Mouse (Mus musculus) left cerebral cortex, adult 8-10 months (tissue): Measurements from ENCODE around the gene Samd4. TPM values are rescaled to one million over a fixed set of nuclear protein-coding genes. Genes with fewer than 3 reads are reported as not detected.
"Not testable (repeated sequence)": the region's sequence is repeated elsewhere in the genome, so short reads cannot be mapped to it uniquely, and the experiment has no call there.

Source experiments
- DNase-seq, 2 experiments: peaks; one replicate each; pipeline ENCODE4 v3.0.0; 2022; ENCODE audit warnings: low spot score in 2 of 2
- microRNA-seq, 2 experiments: library from miRNA; unstranded; fragments of <30 nt; microRNA quantifications; one replicate each; pipeline ENCODE4 v1.2.0; 2022
- total RNA-seq, 4 experiments: library from RNA; stranded (reverse); gene quantifications; 2 replicates each; pipeline ENCODE4 v1.2.4; 2022

The Samd4 gene
- total RNA-seq, 4 experiments from 2014 or later = 24.1 to 31.0 (median 26.4) TPM

- no peak for DNase-seq
These were observed 221.9 kb downstream of the Samd4 start for GRCm38 (mm10) chr14:47104246-47105173.

GRCm38 (mm10) chr14:47105174-47105557 lies 222.5 kb downstream of the Samd4 start:
- no peak for DNase-seq

DNA sequence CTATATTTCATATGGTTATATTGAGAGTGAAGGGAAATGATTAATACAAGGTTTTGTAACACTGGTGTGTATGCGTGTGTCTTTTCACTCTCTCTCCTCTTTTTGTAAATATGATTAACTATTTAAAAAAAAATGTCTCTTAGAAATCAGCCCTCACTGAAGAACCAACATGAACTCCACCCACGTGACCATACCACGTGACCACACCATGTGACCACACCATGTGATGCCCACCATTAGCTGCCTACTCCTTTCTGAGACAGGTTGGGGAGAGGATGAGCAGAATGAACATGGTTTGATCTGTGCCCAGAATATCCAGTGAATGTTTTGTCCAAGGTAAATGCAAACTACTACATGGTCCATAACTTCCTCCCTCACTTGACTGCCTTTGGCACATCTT lies 223.1 kb downstream of the Samd4 start:
- DNase-seq = no peak

GRCm38 (mm10) chr14:47107461-47107860 lies 224.8 kb downstream of the Samd4 start:
- no peak for DNase-seq

DNA sequence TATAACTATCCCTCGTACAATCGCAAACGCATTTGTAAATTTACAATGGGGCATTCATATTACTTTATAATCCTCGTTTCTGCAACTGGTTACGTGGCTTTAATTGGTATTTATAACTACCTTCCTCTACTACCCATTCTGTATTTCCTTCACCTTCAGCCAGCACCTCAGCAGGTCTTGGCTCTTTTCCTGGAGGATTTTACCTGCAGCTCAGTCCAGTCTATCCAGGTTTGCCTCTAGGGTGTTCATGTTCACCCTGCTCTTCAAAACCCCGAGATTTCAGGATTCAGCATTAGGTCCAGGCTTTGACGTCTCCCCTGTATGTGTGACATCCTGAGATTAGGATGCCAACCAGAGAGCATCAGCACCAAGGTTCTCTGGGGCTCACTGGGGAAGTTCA lies 227.7 kb downstream of the Samd4 start:
- DNase-seq = not testable (repeated sequence)

GRCm38 (mm10) chr14:47111341-47111740 lies 228.7 kb downstream of the Samd4 start:
- DNase-seq = no peak

- DNase-seq = no peak
These were observed 232.5 kb downstream of the Samd4 start for GRCm38 (mm10) chr14:47115154-47115553.

GRCm38 (mm10) chr14:47116062-47116762 lies 233.6 kb downstream of the Samd4 start:
- no peak for DNase-seq

DNA sequence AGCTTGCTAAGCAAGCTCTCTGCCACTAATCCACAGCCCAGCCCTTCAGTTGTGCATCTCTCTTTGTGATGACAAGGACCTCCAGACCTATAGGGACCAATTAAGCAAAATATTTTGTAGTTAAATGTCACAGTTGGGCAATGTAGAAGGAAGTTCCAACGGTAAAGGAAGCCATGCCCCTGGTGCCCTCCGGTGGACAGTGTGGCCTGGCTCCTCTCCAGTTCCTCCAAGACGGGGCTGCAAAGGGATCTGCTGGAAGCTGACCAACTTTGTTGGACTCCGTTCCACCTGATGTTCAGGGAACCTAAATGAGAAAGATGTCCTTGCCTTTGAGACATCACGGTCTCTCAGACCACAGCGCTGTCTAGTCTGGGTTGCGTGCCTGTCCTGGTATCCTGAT lies 234.9 kb downstream of the Samd4 start:
- DNase-seq = no peak

GRCm38 (mm10) chr14:47127987-47128386 lies 245.3 kb downstream of the Samd4 start:
- no peak for DNase-seq

DNA sequence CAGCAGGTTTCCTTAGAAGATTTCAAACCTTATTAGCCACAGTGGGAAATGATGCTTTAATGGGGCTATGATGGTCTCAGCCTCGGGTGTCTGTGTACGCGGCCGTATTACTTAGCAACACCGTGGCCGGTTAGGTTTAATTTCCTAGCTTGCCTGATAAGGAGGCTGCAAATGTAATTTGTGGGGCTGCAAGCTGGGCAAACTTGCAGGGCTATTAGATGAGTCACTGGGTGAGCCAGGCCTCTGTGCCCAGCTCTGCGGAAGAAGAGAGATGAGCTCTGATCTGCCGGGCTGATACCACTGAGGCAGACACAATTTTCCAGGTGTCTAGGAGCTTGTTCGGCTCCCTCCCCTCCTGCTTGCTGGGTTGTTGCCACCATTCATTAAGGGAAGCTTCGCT lies 251.3 kb downstream of the Samd4 start:
- no peak for DNase-seq

- DNase-seq = no peak
These were observed 254.0 kb downstream of the Samd4 start for GRCm38 (mm10) chr14:47136637-47137036.

- DNase-seq = no peak
These were observed 256.2 kb downstream of the Samd4 start for GRCm38 (mm10) chr14:47138853-47139252.

- no peak for DNase-seq
These were observed 261.7 kb downstream of the Samd4 start for GRCm38 (mm10) chr14:47144326-47144725.

GRCm38 (mm10) chr14:47151306-47151705 lies 268.7 kb downstream of the Samd4 start:
- no peak for DNase-seq

GRCm38 (mm10) chr14:47154303-47154702 lies 271.6 kb downstream of the Samd4 start:
- DNase-seq = no peak

Small RNAs within 50 kb of the gene (microRNA-seq; reads per million reads assigned to microRNA genes)
- gene Mir378c = 1.3 to 1.8 reads per million in 2 experiments

Other genes starting within 250 kb of the Samd4 start
- gene Cdkn3, start 122.3 kb upstream of the Samd4 start, total RNA-seq = 1 to 10 TPM in 2 of 4 experiments, under 1 TPM in 2; 0.74 to 3.1 (median 1.2) TPM
- 10 to 100 TPM; 78.6 to 90.2 (median 83.1) TPM for gene Cnih1, start 94.4 kb upstream of the Samd4 start, total RNA-seq
- 100 to 1,000 TPM; 125 to 141 (median 132) TPM for gene Gmfb, start 60.6 kb upstream of the Samd4 start, total RNA-seq
- 10 to 100 TPM; 31.6 to 38.2 (median 31.9) TPM for gene Cgrrf1, start 50.7 kb upstream of the Samd4 start, total RNA-seq